Mouse (Mus musculus) cerebellum, adult 2 months (tissue): ENCODE measurements around the gene Kalrn. TPM values are rescaled to one million over a fixed set of nuclear protein-coding genes. Genes with fewer than 3 reads are reported as not detected.

Experiments used
- DNase-seq, 2 experiments: peaks; one replicate each; pipeline ENCODE4 v3.0.0; 2021
- H3K27ac ChIP-seq: fragments of 200-500 bp; 2 replicates; pipeline ENCODE4 v1.5.1; 2012; ENCODE audit warnings: low read length, control low read depth, inconsistent platforms; ENCODE audit not compliant: insufficient read depth
- H3K27me3 ChIP-seq: fragments of 200-500 bp; 2 replicates; pipeline ENCODE4 v1.6.1; 2012; ENCODE audit warnings: inconsistent platforms, mild to moderate bottlenecking, low read length, moderate library complexity; ENCODE audit not compliant: control insufficient read depth, insufficient read depth
- H3K4me1 ChIP-seq: fragments of 200-500 bp; 2 replicates; pipeline ENCODE4 v1.6.1; 2011; ENCODE audit warnings: low read length; ENCODE audit not compliant: control insufficient read depth, insufficient read depth
- H3K4me3 ChIP-seq: fragments of 200-500 bp; replicated peaks from 2 replicates; pipeline ENCODE3; 2011; ENCODE audit warnings: mild to moderate bottlenecking, low read depth, low read length, control low read depth; ENCODE audit not compliant: insufficient read depth
- CTCF ChIP-seq: fragments of 200-500 bp; IDR thresholded peaks from 2 replicates; pipeline ENCODE4 v1.5.1; 2011; ENCODE audit warnings: low read depth, mild to moderate bottlenecking, control low read depth, low read length, moderate library complexity, borderline replicate concordance; ENCODE audit not compliant: insufficient read depth
- POLR2A ChIP-seq: fragments of 200-500 bp; IDR thresholded peaks from 2 replicates; pipeline ENCODE4 v1.6.1; 2011; ENCODE audit warnings: low read length, control low read depth, borderline replicate concordance; ENCODE audit not compliant: insufficient read depth
- WGBS: fragments of 180-500 bp; shearing (Covaris S2); methylation state at CpG from one replicate; pipeline ENCODE4 v1.1.7; 2018; 5-methylcytosine and 5-hydroxymethylcytosine counted together
- polyA plus RNA-seq: library from polyadenylated mRNA; depleted of rRNA; stranded (reverse); fragments of >200 nt; gene quantifications from 2 replicates; pipeline ENCODE4 v1.2.3, GENCODE M21; 2012

Kalrn gene
- polyA plus RNA-seq, 1 experiment, result 17.9 TPM

- DNase-seq, result no peak
- Histone ChIP-seq H3K4me1 (peaks cover 5% of the 10 kb centered on the region), H3K4me3 (no peak overlapping the region), H3K27ac (no peak overlapping the region), H3K27me3 (no peaks in the 10 kb centered on the region)
- no peak for TF ChIP-seq CTCF
- TF ChIP-seq POLR2A, result no peak
- WGBS, result 87% methylated on average over 4 of the region's 4 CpGs
Observed at GRCm38 (mm10) chr16:33990712-33991111, 582.6 kb downstream of the Kalrn start.

GRCm38 (mm10) chr16:33989106-33989505 lies 584.2 kb downstream of the Kalrn start:
- no peak for TF ChIP-seq CTCF
- TF ChIP-seq POLR2A, result no peak
- no peaks in the 10 kb centered on the region for H3K27me3 ChIP-seq
- peaks cover 2% of the 10 kb centered on the region for H3K4me1 ChIP-seq
- H3K27ac ChIP-seq, result no peak overlapping the region
- no peak for DNase-seq
- 79% methylated on average over 1 of the region's 1 CpGs for WGBS
- H3K4me3 ChIP-seq, result no peak overlapping the region

GRCm38 (mm10) chr16:33988358-33989012 lies 584.8 kb downstream of the Kalrn start:
- Histone ChIP-seq H3K4me1 (no peaks in the 10 kb centered on the region), H3K4me3 (no peak overlapping the region), H3K27me3 (no peaks in the 10 kb centered on the region), H3K27ac (no peak overlapping the region)
- TF ChIP-seq CTCF, result peak; percentile 77
- no peak for TF ChIP-seq POLR2A
- peak; percentile 35 to 49 for DNase-seq
- WGBS, result 59% methylated on average over 17 of the region's 17 CpGs

- Histone ChIP-seq H3K4me3 (no peak overlapping the region), H3K27ac (no peak overlapping the region), H3K27me3 (no peaks in the 10 kb centered on the region), H3K4me1 (no peaks in the 10 kb centered on the region)
- 89% methylated on average over 7 of the region's 7 CpGs for WGBS
- no peak for DNase-seq
- TF ChIP-seq POLR2A, result no peak
- no peak for TF ChIP-seq CTCF
Observed at GRCm38 (mm10) chr16:33986993-33987392, 586.3 kb downstream of the Kalrn start.

GRCm38 (mm10) chr16:33985372-33985771 lies 588.0 kb downstream of the Kalrn start:
- H3K4me1 ChIP-seq, result no peaks in the 10 kb centered on the region
- no peak overlapping the region for H3K4me3 ChIP-seq
- H3K27me3 ChIP-seq, result no peaks in the 10 kb centered on the region
- 88% methylated on average over 6 of the region's 6 CpGs for WGBS
- DNase-seq, result no peak
- H3K27ac ChIP-seq, result no peak overlapping the region
- TF ChIP-seq POLR2A (no peak), CTCF (no peak)

GRCm38 (mm10) chr16:33983712-33984111 lies 589.6 kb downstream of the Kalrn start:
- Histone ChIP-seq H3K27ac (no peak overlapping the region), H3K4me3 (no peak overlapping the region), H3K27me3 (no peaks in the 10 kb centered on the region), H3K4me1 (no peaks in the 10 kb centered on the region)
- no peak for DNase-seq
- WGBS, result 98% methylated on average over 6 of the region's 6 CpGs
- TF ChIP-seq CTCF (no peak), POLR2A (no peak)

- Histone ChIP-seq H3K4me3 (no peak overlapping the region), H3K27me3 (no peaks in the 10 kb centered on the region), H3K27ac (no peak overlapping the region), H3K4me1 (no peaks in the 10 kb centered on the region)
- TF ChIP-seq CTCF (no peak), POLR2A (no peak)
- DNase-seq, result no peak
- WGBS, result 75% methylated on average over 2 of the region's 2 CpGs
Observed at GRCm38 (mm10) chr16:33979855-33980254, 593.5 kb downstream of the Kalrn start.

GRCm38 (mm10) chr16:33967283-33967640 lies 606.1 kb downstream of the Kalrn start:
- Histone ChIP-seq H3K4me1 (0 out of 2 replicates have a peak, but pooled peaks cover 3% of the 10 kb centered on the region), H3K27ac (no peak overlapping the region), H3K27me3 (no peaks in the 10 kb centered on the region), H3K4me3 (peak overlapping the region; percentile 97)
- TF ChIP-seq CTCF (no peak), POLR2A (no peak)
- DNase-seq, result no peak
- 58% methylated on average over 2 of the region's 2 CpGs for WGBS

GRCm38 (mm10) chr16:33966538-33967282 lies 606.6 kb downstream of the Kalrn start, which contains the start of gene Umps:
Gene Umps (minus strand): TSS chr16:33967038.
- Histone ChIP-seq H3K4me3 (peak within 1 kb of the TSS; percentile 97), H3K27me3 (no peaks in the 10 kb centered on the region), H3K4me1 (0 out of 2 replicates have a peak, but pooled peaks cover 3% of the 10 kb centered on the region), H3K27ac (peak within 1 kb of the TSS; percentile 29; the same call in 1 of the 2 replicates)
- 1% methylated on average over 44 of the region's 44 CpGs for WGBS
- peak; percentile 69 for TF ChIP-seq POLR2A
- no peak for TF ChIP-seq CTCF
- DNase-seq, result peak; percentile 80 to 87
